Mouse (Mus musculus) lung, postnatal 10 days (tissue): ENCODE results near the gene Apon.
A peak's percentile ranks its signal among the peaks of the same experiment; 100 is the strongest.
"Not testable (repeated sequence)": the region's sequence is repeated elsewhere in the genome, so short reads cannot be mapped to it uniquely, and the experiment has no call there.

ENCODE experiments used
- DNase-seq: peaks from one replicate; pipeline ENCODE4 v3.0.0; 2021

The Apon gene

GRCm38 (mm10) chr10:128278158-128278557, 24.3 kb downstream of the Apon start:
- DNase-seq, result no peak

GRCm38 (mm10) chr10:128280943-128281342, 27.0 kb downstream of the Apon start:
- no peak for DNase-seq

DNA sequence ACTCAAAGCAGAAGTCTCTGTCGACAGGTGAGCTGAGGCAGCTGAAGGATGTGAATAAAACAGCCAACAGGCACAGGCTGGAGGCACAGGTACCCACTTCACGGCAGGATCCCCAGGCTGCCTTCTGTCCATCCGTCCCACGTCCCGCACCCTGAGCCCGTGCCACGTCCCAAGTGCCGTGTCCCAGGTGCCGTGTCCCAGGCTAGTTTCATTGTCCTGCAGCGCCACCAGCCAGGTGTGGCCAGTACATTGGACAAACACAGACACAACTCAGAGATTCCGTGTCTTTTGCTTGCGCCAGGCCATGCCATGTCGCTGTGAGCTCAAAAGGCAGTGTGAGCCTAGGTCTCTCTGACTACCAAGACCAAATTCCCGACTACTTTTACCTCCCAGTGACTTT, 27.8 kb downstream of the Apon start:
- no peak for DNase-seq

DNA sequence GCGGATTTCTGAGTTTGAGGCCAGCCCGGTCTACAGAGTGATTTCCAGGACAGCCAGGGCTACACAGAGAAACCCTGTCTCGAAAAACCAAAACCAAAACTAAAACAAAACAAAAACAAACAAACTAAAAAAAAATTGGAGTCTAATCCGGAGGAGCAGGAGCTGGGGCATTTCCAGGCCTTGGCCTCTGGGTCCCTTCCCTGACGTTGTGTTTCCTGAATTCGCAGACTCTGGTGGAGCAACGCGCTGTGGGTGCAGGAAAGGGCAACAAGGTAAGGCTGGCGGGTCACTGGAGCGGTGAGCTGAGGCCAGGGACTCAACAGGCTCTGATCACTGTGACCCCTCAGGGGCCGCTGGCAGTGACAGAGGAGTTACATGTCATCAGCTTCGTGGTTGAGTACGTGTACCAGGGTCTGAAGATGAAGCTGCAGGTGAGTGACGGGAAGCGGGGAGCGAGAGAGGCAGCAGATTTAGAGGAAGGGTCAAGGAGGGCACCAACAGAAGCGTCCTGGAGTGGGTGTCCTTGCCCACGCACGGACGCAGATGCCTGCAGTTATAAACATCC, 29.1 kb downstream of the Apon start:
- DNase-seq, result no peak

DNA sequence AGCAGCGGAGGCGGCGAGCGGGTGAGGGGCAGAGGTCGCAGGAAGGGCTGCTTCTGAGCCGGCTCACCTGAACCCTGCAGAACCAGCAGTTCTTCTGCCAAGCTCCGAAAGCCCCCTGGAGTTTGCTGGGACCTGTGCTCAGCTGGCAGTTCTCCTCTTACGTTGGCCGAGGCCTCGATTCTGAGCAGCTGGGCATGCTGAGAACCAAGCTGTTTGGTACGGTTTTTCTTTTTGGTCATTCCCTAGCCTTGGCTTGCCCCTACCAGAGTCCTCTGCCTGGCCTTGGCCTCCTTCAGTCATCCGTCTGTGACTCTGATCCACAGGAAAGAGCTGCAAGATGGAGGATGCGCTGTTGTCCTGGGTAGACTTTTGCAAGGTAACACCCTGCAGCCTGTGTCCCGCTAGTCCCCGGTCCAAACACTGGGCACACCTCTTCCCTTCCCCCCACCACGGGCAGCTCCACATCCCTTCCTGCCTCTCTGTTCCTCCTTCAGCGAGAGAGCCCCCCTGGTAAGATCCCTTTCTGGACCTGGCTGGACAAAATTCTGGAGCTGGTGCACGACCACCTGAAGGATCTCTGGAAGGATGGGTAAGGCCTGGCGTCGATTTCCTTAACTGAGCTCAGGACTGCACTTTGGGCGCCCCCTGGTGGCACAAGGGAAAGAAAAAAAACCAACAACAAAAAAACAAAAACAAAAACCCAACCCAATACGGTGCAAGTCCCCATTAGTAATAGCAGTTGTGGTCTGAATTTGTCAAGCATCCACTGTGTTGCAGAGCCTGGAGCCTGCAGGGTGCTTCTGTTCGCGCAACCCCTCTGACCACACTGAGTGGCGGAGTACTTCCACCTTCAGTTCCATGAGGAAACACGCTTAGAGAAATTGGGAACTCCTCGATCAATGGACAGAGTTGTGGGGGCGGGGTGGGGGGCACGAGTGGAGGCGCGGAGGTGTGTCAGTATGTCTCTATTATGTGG, 30.0 kb downstream of the Apon start:
- DNase-seq, result peak; percentile 77

DNA sequence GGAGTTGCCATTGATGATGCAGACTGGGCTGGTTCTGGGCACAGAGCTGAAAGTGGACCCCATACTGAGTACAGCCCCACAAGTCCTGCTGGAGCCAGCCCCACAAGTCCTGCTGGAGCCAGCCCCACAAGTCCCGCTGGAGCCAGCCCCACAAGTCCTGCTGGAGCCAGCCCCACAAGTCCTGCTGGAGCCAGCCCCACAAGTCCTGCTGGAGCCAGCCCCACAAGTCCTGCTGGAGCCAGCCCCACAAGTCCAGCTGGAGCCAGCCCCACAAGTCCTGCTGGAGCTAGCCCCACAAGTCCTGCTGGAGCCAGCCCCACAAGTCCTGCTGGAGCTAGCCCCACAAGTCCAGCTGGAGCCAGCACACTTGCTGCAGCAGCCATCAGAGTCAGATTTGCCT, 36.7 kb downstream of the Apon start:
- not testable (repeated sequence) for DNase-seq

DNA sequence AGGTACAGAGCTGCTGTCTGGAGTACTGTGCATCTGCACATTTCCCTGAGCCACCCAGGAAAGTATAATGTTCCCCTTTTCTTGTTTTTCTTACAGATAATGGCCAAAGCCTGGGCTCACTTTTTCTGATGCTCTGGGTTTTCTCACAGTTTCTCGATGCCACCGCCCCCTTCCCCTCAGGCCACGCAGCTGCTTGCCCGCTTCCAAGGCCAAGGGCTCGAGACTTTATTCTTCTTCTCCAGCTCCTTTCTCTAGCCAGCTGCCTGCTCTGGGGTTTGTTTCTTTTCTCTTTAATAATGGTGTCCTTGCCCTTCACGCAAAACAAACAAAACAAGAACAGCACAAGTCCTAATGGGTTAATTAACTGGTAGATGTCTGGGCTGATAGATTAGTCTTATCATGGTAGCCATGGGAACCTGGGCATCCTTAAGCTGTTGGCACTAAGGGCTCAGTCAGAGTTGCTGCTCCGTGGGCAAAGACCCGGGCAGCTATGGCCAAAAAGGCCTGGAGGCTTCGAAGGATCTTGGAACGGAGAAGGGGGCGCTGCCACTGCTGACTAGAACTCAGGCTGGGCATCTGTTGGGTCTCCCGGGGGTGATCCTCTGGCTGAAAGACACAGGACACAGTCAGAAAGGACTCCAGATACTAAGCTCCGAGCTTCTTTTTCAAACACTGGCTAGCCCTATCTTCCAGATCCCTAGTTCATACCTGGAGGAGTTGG, 42.6 kb downstream of the Apon start:
- no peak for DNase-seq

DNA sequence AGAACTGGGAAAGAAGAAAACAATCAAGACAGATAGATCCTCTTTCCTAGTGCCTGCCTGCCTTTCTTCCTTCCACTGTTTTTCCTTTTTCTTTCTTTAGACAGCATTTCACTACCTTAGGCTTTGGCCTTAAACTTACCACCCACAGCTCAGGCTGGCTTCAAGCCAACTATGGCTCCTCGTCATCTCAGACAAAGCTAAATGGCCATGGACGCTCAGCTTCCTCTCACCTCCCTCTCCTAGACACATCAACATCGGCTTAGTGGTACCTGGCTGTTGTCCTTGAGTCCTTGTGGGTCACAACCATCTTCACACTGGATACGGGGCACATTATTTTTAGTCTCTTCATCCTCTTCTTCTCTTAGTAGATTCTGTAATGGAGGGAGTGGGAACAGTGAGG, 43.3 kb downstream of the Apon start:
- DNase-seq, result no peak

DNA sequence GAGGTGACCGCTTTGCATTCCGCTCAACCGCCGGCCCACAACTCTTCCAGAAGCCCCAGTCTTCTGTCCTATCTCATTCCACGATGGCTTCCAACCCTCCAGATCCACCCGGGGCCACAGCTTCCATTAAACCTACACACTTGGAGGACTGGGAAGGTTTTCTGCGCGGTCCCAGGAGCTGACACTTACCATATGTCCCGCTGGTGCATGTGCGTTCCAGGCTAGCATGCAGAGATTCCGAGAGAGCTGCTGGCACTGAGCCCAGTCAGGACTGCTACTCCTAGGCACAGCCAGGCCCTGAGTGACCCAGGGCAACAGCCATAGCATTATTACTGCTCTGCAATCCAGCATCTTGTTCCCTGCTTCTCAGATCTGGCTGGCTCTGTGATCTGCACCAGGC, 43.7 kb downstream of the Apon start:
- DNase-seq, result peak; percentile 37

DNA sequence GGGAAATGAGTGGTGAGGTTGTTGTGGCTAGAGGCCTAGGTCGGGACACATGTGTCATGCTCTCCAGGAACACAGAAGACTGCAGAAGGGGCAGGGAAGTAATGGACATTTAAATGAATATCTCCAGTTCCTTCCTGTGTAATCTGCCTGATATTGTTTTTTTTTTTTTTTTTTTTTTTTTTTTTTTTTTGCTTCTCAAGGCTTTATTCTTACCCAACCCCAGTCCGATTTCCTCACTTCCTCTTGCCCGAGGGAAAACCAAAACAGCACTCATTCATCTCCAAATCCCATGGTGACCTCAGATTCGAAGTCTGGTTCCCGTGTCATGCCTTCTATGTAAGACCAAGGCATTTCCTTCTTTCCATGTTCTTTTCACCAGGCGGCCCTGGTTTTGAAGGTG, 44.3 kb downstream of the Apon start:
- no peak for DNase-seq

DNA sequence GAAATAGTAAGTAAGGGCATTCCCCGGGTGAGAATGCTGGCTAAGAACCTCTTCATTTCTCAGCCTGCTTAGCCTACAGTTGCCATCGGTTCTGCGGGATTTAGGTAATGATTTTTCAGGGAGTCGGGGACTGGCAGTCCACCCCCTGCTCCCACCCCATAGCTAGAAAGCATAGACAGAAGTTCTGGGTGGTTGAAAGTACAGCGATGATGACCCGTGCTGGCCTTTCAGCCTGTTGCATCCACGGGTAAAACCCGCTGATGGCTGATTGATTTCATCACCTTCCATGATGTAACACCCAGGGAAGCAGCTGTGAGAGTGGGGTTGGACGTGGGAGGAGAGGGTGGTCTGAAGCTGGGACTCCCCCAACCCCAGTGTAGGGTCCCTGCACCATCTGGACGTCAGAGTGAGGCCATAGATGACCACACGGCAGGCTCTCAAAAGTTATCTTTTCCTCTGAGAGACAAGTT, 44.8 kb downstream of the Apon start, which contains the start of gene Il23a:
Il23a (minus strand) TSS at position 51 of the 470 bp plus-strand sequence.
- no peak for DNase-seq

DNA sequence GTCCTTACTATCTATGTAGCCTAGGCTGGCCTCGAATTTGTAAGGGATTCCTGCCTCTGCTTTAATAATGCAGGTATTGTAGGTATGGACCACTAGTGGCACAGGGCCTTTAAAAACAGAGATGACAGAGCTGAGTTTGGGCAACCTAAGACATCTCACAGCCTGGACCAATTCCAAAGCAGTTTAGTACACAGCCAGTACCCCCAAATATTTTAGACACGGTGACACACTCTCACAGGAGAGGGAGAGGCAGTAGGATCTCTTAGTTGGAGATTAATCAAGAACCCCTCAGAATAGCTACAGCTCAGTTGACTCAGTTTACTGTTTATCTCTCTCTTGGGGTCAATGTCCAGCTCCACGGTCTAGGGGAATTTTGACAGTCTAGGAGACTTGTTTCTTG, 48.5 kb downstream of the Apon start:
- no peak for DNase-seq

- no peak for DNase-seq
Measured at GRCm38 (mm10) chr10:128302785-128303125, 48.9 kb downstream of the Apon start.

DNA sequence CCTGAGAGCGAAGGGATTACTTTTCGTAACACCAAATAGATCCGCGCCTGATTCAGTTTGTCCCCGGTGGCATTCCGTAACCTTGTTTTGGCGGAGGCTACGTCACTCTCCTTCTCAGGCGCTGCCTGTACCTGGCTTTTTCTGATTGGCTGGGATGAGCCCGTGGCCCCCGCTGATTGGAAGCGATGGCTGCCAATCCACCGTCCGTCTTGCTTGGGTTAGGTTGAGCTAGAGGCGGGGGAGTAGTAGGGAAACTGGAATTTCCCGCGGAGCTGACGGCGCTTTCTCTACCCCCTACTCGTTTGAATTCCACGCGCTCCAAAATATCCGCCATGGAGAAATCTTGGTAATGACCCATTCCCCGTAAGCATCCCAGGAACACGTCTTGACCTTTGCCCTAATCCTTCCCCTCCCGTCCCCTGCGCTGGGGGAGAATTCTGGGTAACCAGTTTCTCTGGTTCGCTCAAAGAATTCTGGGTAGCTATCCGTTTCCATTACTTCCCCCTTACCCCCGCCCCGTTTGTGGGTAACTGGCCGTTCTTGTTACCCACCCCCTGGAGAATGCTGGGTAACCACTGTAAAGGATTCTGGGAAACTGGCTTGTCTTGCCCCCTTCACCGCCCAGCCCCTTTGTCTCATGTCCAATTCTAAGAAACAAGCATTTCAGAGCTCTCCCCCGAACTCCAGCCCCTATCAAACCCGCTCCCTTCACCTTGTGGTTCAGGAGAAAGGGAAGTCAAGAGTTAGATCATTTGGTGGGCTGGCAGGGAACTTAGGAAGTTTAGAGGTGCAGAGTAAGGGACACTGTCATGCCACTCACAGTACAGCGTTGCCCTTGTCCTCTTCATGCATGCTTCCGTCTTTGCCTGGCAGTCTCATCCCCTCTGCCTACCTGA, 49.5 kb downstream of the Apon start, which contains the start of gene Pan2:
Pan2 (plus strand) TSS at position 210 of the 896 bp plus-strand sequence.
- peak; percentile 100 for DNase-seq
